In genomic region chr4:125696182-125696939, GRCm38 (mm10) we compare ENCODE assay signal across 10 mouse cellular contexts.
DNase-seq lines count a peak whose midpoint lies in the region; ATAC-seq and TF ChIP-seq lines count a peak whose summit lies in the region.
"Had no signal": no experiment of that assay in that cellular context is flagged by ENCODE, and none has a peak within 500 bp of the region (broad histone marks: within the 10 kb centered on the region; RNA-seq: fewer than 3 reads in every experiment).

No protein-coding gene starts in this region.

- H3K9ac ChIP-seq in forebrain, embryonic 16.5 days (replicated peaks; ENCODE audit: low read depth, low read length) = no peak overlapping the region
- no peak overlapping the region for H3K9ac ChIP-seq in midbrain, embryonic 16.5 days (ENCODE audit: low read depth, low read length)
- no peak overlapping the region for H3K9ac ChIP-seq in liver, embryonic 12.5 days
- H3K9ac ChIP-seq: intestine, embryonic 15.5 days had no signal

- no peaks in the 10 kb centered on the region; the same call in 1 of the 2 replicates for H3K27me3 ChIP-seq in forebrain, embryonic 16.5 days (replicated peaks; ENCODE audit: control insufficient read depth, insufficient read depth, low read length)
- no peaks in the 10 kb centered on the region for H3K27me3 ChIP-seq in midbrain, embryonic 16.5 days (ENCODE audit: control insufficient read depth, insufficient read depth, low read depth, low read length)
- peaks cover 41% of the 10 kb centered on the region for H3K27me3 ChIP-seq in liver, embryonic 12.5 days (replicated peaks)

- peak; percentile 25 for DNase-seq in R1 (ENCODE audit: low read depth, low spot score)
- peak; percentile 95 for DNase-seq in brain, embryonic 14.5 days (ENCODE audit: low read depth)
- no peak for DNase-seq in gastrocnemius, adult 8-10 months (ENCODE audit: low spot score in 2 of 2)
- DNase-seq in urinary bladder, postnatal 14 days (ENCODE audit: low spot score) = no peak
- DNase-seq: thymus, postnatal 14 days had no signal

- peak; percentile 94 for ATAC-seq in forebrain, embryonic 16.5 days
- ATAC-seq in midbrain, embryonic 16.5 days = peak; percentile 91
- ATAC-seq in liver, embryonic 12.5 days = no peak
- ATAC-seq: intestine, embryonic 15.5 days had no signal

- no peaks in the 10 kb centered on the region for H3K9me3 ChIP-seq in forebrain, embryonic 16.5 days (ENCODE audit: control insufficient read depth, low read length)
- no peaks in the 10 kb centered on the region for H3K9me3 ChIP-seq in midbrain, embryonic 16.5 days (replicated peaks; ENCODE audit: control insufficient read depth, low read length, poor library complexity, severe bottlenecking)
- H3K9me3 ChIP-seq in liver, embryonic 12.5 days (replicated peaks) = no peaks in the 10 kb centered on the region
- H3K9me3 ChIP-seq: intestine, embryonic 15.5 days had no signal

- no peak for TF ChIP-seq CTCF in brain, embryonic 14.5 days (IDR thresholded peaks at IDR 0.05; ENCODE audit: borderline replicate concordance, extremely low read depth, insufficient read depth, insufficient read length)

- no peak for TF ChIP-seq POLR2A in brain, embryonic 14.5 days (IDR thresholded peaks at IDR 0.05; ENCODE audit: borderline replicate concordance, extremely low read depth, insufficient read depth, insufficient read length, poor library complexity, severe bottlenecking)

- H3K4me3 ChIP-seq in forebrain, embryonic 16.5 days (replicated peaks; ENCODE audit: low read length) = no peak overlapping the region
- H3K4me3 ChIP-seq in midbrain, embryonic 16.5 days (ENCODE audit: low read depth, low read length) = no peak overlapping the region
- H3K4me3 ChIP-seq in liver, embryonic 12.5 days = no peak overlapping the region
- H3K4me3 ChIP-seq: intestine, embryonic 15.5 days had no signal

- peaks cover 50% of the 10 kb centered on the region for H3K4me1 ChIP-seq in forebrain, embryonic 16.5 days (replicated peaks; ENCODE audit: control insufficient read depth, insufficient read depth, low read length)
- peaks cover 24% of the 10 kb centered on the region for H3K4me1 ChIP-seq in midbrain, embryonic 16.5 days (ENCODE audit: control insufficient read depth, insufficient read depth, low read length)
- no peaks in the 10 kb centered on the region for H3K4me1 ChIP-seq in liver, embryonic 12.5 days
- H3K4me1 ChIP-seq: intestine, embryonic 15.5 days had no signal

- H3K27ac ChIP-seq in forebrain, embryonic 16.5 days (ENCODE audit: low read length) = peak overlapping the region; percentile 59
- peak overlapping the region; percentile 6 for H3K27ac ChIP-seq in midbrain, embryonic 16.5 days (ENCODE audit: low read length)
- H3K27ac ChIP-seq in liver, embryonic 12.5 days = no peak overlapping the region
- H3K27ac ChIP-seq: intestine, embryonic 15.5 days; macrophage had no signal

- no peak overlapping the region for H3K4me2 ChIP-seq in forebrain, embryonic 16.5 days (ENCODE audit: low read length)
- no peak overlapping the region for H3K4me2 ChIP-seq in midbrain, embryonic 16.5 days (ENCODE audit: low read length)
- H3K4me2 ChIP-seq in liver, embryonic 12.5 days = no peak overlapping the region
- H3K4me2 ChIP-seq: intestine, embryonic 15.5 days had no signal

- 8% methylated on average over 18 of the region's 18 CpGs for WGBS in forebrain, embryonic 16.5 days
- WGBS in midbrain, embryonic 16.5 days = 5% methylated on average over 18 of the region's 18 CpGs
- WGBS in liver, embryonic 12.5 days (ENCODE audit: insufficient replicate concordance) = 24% methylated on average over 18 of the region's 18 CpGs

- no peaks in the 10 kb centered on the region for H3K36me3 ChIP-seq in forebrain, embryonic 16.5 days (ENCODE audit: control insufficient read depth, insufficient read depth)
- H3K36me3 ChIP-seq in midbrain, embryonic 16.5 days (ENCODE audit: control insufficient read depth, insufficient read depth, low read length) = no peaks in the 10 kb centered on the region
- no peaks in the 10 kb centered on the region for H3K36me3 ChIP-seq in liver, embryonic 12.5 days
- H3K36me3 ChIP-seq: intestine, embryonic 15.5 days had no signal

Comparison
In these comparisons a context has a peak if more than half of its experiments do, and no peak if none do; other contexts are left out.
1. DNase-seq: peak in R1 (single experiment) and brain, embryonic 14.5 days (single experiment); none in gastrocnemius, adult 8-10 months (0 of 2) and urinary bladder, postnatal 14 days (single experiment).